Mouse (Mus musculus) right cerebral cortex, postnatal 10 days (tissue): Measurements from ENCODE around the gene A830031A19Rik.

ENCODE experiments used
- DNase-seq, 2 experiments: peaks; one replicate each; pipeline ENCODE4 v3.0.0; 2021; ENCODE audit warnings: low spot score in 2 of 2

The A830031A19Rik gene

DNA sequence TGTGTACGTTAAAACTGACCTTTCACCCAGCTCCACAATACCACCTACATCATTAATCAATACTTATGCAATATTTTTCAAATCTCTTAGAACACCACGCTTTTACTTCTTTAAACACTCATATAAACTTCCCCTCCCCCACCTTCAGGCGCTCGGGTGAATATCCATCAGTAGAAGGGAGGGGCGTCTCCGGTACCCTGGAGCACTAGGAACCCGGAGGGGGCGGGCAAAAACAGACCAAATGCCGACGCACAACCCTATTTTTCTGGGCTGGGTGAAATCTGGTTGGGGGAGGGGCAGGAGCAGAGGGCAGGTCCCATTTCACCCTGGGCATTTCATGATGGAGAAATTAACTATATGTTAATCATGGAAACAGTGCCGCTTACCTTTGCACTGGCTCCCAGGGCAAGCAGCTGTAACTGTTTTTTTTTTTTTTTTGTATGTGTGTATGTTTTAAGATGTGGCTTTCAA is at the start of gene A830031A19Rik:
TSS of gene A830031A19Rik (minus strand) at position 421 of the 471 bp plus-strand sequence.
- peak in 1 of 2 experiments; percentile 67 for DNase-seq

DNA sequence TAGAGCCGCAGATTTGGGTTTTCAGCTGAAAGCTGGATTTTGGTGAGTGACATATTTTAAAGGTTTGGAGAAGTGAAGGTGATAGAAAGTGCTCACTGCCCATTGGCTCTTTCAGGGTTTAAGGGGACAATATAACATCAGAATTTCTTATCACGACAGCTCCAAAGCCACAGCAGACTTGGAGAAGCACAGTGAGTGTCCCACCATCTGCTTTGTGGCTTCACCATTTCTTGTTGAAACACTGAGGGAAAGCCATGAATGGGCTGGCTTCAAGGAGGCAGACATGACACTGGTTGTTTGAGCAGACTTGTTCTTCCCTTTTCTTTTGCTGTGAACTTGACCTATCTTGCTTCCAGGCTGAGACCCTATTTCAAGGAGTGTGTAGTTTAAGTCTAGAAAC is 49.1 kb upstream of the A830031A19Rik start:
- DNase-seq, result no peak

DNA sequence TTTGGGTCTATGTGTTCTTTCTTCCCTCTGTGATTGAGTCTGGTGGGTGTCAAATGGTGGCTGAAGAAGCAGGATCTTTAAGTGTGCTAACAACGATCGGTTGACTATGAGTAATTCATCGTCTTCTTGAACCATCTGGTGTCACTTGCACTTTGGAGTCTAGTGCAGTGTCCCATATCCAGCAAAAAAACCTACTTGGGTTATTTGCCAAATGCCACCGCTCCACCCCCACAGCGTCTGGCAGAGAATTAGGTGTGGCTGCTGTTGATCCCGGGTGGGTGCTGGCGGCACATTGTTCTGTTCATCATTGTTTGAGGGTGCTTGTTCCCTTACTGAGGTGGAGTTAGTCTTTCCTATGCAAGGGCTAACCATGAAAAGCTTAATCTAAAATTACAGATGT is 48.0 kb upstream of the A830031A19Rik start:
- DNase-seq, result no peak

DNA sequence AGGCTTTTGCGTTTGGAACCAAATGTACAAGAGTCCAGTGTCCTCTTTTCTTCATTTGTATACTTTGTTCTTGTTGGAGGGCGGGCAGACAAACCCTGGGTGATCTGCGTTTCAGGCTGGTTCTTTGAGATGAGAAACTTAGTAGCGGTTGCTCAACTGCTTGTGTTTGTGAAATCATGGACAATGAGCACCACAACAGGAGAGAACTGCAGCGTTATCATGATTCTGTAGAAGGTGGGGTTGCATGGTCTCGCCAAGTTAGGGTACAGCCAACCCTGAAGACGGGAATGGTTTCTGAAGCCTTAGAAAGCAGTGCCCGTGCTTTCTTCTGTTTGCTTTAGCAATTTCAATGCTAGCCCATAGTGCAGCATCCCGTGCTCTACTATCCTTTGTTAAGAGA is 46.3 kb upstream of the A830031A19Rik start:
- no peak for DNase-seq

DNA sequence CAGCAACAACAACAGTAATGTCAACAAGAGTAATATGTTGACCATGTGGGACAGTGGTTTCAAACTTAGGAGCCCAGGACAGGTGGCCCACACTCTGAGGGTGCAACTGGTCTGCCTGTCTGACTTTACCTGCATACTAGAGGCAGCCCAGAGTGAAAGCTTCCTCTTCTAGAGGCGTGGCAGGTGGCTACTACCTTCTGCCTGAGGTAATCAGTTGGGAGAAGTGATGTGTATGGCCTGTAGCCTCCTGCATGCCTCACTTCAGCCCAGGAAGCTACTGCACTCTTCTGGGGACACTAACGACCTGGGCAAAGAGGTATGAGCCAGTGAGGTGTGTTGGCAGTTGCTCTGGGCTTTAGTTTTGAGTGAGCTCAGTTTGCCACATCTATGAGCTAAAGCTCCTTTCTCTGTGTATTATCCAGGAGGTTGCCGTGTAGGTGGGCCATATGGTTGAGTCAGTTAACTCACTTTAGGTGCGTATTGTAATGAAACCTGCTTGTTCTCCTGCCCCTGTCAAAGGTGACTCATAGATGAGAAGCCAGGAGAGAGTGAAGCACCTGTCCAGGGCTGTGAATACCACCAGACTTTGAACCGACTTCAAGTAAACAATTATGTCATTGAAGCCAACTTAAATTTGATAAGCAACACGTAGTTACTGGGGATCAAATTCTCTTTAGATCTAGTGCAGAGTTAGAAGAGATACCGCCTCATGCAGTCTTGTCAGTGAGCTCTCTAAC is 41.9 kb upstream of the A830031A19Rik start:
- no peak for DNase-seq

DNA sequence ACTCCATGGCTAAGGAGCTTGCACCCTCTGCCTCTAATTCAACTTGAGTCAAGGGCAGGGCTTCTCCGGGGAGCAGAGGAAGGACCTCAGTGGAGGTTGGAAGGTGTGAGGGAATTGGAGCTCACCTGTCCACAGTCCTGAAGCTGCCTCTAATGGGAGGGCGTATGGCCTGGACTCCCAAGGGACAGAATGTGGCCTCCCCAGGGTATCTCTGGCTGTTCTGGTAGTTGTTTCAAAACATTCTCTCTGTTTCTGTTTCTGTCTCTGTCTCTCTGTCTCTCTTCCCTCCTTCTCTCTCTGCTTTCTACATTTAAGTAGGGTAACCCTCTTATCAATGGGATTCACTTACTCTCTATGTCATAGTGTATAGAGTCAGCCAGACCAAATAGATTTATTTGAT is 41.2 kb upstream of the A830031A19Rik start:
- DNase-seq, result no peak

DNA sequence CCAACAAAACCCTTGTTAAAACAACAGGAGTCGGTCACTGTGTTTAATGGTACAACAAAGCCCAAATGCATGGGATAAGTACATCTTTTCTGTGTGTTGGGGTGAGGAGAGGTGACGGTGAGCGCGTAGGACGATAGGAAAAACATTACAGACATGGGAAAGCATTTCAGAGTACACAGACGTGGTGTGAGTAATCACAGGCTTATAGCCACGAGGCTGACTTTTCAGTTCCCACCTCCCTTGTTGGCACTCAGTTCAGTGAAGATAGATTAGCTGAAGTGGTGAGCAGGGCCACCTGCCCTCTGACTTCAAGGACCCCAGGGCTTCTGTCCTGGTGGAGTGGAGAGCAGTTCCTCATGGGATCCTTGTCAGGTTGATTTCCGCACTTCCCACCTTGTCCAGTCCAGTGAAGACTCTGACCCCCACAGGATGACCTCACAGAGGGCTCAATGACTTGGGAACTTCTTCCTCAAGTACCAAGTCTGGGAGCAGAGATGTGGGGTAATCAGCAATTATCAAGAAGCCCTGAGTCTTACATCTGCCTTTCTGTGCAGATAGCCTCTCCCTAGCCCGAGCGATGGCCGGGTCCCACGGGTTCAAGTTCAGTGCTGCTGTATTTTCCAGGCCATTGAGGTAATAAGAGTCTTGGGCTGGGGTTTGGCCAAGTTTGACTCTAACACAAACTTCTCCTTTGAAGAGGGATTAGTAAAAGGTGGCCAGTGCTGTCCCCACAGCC is 40.3 kb upstream of the A830031A19Rik start:
- no peak for DNase-seq

DNA sequence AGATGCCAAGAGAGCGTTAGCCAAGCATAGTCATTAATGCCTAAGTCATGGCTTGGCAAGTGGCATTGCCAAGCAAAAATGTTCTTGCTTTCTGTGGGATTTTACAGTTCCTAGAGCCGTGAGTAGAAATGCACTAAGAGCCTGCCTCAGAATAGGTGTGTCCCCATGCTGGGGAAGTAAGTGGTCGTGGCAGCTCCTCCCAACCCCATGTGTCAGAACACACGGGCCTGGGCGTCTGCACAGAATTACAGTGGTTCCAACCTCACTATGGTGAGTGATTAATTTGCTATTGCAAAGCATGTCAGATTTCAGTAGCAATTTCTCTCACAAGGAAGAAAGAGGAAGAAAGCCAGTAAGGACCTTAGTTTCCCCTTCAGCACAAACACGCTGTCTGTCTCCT is 36.9 kb upstream of the A830031A19Rik start:
- DNase-seq, result no peak

DNA sequence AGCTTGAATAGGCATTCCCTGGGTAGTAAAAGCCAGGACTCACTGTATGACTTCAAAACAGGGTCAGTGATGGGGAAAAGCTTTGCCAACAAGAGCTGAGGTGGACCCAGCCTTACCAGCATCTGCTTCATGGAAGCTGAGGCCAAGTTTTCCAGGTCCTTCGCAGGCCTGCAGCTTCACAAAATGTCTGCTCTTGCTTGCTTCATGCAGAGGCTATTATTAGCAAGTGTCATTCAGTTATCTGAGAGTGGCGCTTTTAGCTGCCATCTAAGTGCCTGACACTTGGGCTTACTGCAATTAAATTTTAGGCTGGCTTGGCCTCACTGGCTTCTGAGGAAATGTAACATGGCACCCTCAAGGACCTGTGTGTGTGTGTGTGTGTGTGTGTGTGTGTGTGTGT is 35.3 kb upstream of the A830031A19Rik start:
- DNase-seq, result no peak

DNA sequence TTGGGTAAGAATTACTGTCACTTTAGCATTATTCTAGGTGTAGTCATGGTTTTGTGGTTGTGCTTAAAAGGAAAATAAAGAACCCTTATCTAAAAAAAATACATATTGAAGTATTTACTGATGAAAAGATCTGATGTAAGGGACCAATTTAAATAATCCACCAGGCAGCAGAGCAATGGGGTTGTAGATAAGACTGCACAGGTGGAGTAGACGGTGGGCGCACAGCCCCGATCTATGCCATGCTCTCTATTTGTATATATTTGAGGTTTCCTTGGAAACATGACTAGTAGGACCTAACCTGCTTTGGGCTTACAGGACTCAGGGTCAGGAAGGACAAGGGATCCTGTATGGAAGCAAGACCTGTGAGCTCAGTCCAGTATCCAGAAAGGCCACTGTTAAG is 34.5 kb upstream of the A830031A19Rik start:
- no peak for DNase-seq

DNA sequence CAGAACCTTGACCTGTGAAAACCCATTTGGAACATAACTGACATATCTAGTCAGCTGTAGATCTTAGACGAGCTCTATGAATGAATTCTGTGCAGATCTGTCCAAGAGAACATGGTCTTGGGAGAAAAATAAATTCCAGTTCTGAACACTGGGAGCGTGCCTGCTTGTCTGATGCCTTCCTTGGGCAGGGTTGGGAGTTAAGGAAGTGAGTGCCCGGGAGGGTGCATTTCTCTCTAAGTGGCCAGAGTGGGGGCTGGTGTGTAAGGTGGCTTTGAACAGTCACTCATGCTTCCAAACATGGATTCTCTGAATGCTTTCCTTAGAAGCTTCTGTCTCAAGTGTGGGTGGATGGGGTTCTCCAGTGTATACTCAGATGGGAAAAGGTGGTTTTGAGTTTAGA is 34.1 kb upstream of the A830031A19Rik start:
- DNase-seq, result no peak

DNA sequence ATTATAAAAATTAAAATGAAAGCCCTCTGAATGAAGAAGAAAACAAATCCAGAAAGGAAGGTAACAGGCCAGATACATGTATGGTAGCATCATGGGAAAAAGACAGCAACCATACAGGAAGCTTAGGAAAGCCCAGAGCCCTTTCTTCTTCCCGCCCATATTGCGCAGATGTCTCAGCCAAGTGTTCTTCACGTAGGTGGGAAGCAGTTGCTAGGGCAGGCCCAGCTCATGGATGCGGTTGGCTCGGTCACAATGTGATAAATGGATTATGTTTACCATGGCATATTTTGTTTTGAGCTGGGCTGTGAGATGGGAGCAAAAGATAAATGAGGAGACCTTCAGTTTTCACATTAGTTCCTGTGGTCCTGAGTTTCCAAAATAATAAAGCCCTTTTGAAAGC is 32.6 kb upstream of the A830031A19Rik start:
- no peak for DNase-seq

DNA sequence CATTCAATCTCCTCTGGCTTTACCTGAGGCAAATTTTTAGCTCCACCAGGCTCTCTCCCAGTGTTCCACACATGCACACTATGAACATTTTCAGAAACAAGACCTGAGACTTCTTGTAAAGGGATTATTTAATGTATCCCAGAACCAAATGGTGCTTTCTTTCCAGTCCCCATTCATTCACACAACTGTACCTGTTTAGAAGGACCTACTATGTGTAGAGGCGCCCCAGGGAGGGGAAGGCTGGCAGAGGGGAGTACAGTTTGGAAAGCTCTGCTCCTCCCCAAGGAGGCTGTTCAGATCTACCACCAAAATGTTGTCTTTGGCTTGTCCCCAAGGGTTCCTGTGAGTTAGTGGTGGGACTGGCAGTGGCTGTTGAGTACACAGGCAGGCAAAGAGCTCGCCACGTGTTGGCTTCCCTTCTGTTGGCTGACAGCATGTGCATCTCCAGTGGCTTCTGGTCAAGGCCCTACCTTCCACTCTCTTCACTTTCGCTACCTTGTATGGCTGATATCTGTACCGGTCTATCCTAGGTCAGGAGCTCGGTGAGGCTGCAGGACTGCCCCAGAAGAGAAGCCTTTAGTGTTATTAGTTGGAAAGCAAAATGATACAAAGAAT is 28.4 kb upstream of the A830031A19Rik start:
- DNase-seq, result no peak

DNA sequence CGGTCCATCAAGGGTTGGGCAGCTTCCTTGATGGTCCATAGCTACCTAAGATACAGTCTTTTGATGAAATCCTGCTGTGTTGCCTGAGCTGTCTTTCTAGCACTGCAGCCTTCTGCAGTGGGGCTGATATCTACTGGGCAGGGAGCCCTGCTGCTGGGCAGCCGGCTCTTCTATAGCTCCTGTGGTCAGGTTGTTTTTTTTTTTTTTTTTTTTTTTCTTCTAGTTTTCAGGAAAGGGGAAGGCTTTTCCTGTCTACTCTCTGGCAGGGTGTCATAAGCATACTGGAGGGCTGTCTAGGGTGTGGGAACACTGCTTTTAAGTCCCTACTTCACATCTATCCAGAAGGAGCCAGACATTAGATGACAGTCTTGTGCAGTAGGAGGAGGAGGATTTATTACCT is 27.5 kb upstream of the A830031A19Rik start:
- no peak for DNase-seq

DNA sequence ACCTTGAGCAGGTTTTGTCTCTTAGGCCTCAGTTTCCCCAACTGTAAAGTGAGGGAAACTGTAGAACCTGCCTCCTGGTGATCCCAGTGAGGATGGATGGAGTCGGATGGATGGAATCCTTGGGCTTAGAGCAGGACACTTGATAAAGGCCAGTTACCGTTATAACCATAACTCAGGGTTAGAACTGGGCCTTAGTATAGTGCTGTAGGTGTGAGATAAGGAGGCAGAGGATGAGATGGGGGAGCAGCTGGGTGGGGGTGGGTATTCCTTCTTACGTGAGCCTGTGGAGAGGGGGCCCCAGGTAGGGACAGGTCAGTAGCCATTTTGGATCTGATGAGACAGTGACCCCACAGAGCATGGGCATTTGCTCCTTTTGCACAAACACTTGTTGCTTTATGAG is 26.8 kb upstream of the A830031A19Rik start:
- no peak for DNase-seq

DNA sequence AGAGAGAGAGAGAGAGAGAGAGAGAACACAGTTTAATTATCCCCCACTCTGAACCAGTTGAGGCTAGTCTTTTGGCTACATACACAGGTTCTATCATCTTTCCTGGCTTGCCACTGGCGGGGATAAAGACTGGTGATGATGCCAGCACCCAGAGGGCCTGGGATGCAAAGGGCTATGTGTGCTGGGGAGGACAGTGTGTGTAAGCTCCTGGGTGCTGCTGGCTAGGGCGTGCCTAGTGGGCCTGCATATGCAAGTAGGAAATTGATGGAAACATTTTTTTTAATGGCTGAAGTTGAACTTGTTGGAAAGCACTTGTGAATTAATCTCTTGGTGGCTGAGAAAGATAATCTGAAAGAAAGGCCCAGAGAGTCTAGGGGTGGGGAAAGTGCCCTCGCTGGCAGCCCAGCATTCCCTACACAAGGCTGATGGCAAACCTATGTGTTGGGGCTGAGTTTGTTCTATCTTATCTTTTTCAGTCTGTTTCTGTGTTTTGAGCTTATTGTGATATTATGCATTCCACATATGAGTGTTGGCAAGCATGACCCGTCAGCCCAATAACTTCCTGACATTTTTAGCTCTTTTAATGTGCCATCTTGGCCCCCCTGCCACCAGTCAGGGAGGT is 25.7 kb upstream of the A830031A19Rik start:
- no peak for DNase-seq

DNA sequence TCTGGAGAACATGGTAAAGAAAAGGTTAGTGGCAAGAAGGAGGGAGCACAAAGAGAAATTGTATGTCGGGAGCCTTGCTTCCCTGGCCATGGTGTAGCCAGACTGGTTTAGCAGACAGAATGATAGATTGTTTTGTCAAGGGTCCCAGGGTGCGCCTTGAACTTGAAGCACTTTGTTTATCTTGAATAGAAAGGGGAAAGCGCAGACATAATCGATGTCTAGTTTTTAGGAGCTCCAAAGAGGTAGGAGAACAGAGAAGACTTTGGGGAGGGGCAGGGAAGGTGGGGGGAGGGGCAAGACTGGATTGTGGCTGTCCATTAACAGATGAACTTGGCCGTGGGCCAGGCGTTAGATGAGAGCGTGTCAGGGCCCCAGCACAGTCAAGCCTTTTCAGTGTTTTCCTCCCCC is 25.0 kb upstream of the A830031A19Rik start:
- DNase-seq, result peak in 1 of 2 experiments; percentile 70

DNA sequence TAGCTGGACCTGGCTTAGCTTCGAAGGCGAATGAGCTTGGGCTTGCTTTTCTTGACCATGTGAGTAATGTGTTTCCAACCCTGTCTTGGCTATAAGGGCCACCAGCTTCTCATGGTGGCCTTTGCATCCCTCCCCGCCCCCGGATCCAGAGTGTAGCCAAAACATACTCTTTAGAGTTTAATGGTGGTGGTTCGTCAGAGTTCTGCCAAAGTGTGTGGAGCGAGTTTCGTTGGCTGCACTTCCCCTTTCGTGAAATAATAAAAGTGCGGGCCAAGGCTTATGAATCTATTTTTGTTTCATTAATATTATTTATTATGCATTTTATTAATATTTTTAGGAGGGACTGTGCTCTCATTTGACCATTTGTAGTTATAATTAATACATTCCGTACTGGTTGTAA is 24.4 kb upstream of the A830031A19Rik start:
- DNase-seq, result no peak

DNA sequence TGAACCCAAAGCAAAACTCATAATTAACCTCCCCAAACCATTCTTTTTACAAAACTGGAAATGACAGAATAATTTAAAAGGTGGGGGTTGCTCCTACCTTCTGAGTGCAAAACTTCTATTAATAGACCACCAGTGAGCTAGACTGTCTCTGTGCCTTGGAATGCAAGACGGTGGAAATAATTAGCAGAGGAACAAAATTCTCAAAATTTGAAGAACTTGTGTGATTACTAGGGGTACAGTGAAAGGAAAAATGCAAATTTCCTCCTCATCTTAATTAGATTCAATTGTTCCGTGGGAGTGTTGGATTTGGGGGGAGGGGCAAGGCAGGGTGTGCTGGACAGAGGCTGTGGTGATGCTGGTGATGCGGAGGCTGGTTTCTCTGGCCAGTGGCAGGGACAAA is 23.8 kb upstream of the A830031A19Rik start:
- no peak for DNase-seq

DNA sequence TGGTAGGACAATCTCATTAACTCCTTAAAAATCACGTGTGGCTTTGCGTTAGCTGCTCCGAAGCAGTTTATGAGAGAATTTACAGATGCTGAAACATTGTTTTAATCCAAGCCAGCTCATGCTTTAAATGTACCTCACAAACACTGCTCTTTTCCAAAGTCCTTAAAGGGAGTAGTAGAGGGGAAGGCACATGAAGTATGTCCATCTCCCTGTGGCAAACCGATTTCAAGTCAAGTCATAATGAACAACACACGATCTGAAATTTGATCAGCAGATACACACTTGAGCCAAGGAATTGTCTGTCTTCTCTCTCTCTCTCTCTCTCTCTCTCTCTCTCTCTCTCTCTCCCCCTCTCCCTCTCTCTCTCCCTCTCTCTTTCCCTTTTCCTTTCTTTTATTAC is 23.2 kb upstream of the A830031A19Rik start:
- DNase-seq, result no peak

DNA sequence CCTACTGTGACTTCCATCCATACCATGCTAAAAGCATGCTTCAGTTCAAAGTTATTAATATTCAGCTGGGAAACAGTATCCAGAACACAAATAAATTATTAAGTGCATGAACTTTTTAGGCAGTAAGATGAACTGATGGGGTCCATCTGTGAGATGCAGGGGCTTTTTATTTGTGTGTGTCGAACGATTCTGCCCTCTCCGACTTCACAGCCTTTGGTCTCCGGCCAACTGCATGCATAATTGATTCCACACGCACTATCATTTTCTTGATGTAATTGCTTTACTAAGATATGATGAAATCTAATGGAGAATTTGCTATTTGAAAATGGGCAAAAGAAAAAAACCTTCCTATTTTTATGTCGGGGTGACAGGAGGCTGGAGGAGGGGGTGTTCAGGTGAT is 22.2 kb upstream of the A830031A19Rik start:
- DNase-seq, result no peak

DNA sequence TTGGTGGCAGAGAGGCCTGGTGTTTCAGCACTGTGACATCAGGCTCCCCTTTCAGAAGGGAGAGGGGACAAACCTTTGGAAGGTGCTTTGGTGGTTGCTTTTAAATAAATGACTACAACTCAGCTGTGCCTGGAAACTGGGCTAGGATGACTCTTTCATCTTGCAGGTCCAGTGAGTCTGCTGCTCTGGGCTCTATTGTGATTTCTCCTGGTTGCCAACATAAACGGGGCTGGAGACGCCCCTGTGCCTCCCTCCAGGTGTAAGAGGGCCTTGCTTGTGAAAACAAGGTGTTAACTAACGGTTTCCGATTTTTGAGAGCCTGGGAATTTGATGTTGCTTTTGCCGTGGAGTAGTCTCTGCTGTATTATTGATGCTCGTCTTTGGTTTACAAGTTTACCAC is 21.6 kb upstream of the A830031A19Rik start:
- DNase-seq, result no peak
